7 mouse cellular contexts compared by ENCODE assay signal in genomic region chr9:62122508-62123215, GRCm38 (mm10). TPM values are rescaled to one million over a fixed set of nuclear protein-coding genes. Genes with fewer than 3 reads are reported as not detected.
DNase-seq lines count a peak whose midpoint lies in the region; ATAC-seq lines count a peak whose summit lies in the region.

TSS of gene Glce (minus strand) at chr9:62122655.

- H3K4me1 ChIP-seq in intestine, embryonic 16.5 days (ENCODE audit: control insufficient read depth, insufficient read depth, low read length) = peaks cover 5% of the 10 kb centered on the region; the same call in 1 of the 2 replicates
- peaks cover 5% of the 10 kb centered on the region; the same call in 1 of the 2 replicates for H3K4me1 ChIP-seq in midbrain, embryonic 11.5 days (ENCODE audit: control insufficient read depth, insufficient read depth, low read length)

- peak; percentile 100 for ATAC-seq in intestine, embryonic 16.5 days
- peak; percentile 99 for ATAC-seq in midbrain, embryonic 11.5 days (ENCODE audit: low FRiP score)

- H3K27me3 ChIP-seq in intestine, embryonic 16.5 days (replicated peaks; ENCODE audit: control insufficient read depth, insufficient read depth, low read length) = no peaks in the 10 kb centered on the region
- no peaks in the 10 kb centered on the region for H3K27me3 ChIP-seq in midbrain, embryonic 11.5 days (ENCODE audit: control insufficient read depth, insufficient read depth, low read length)

- intact Hi-C loops in left cerebral cortex, postnatal 36 days (cut with DNase I) = loop anchor here (2.0 to 10.0 kb wide), 3 partner anchors 82 to 158 kb away; no protein-coding TSS in a partner anchor

- H3K4me2 ChIP-seq in intestine, embryonic 16.5 days (ENCODE audit: low read depth, low read length) = peak within 1 kb of the TSS; percentile 88
- H3K4me2 ChIP-seq in midbrain, embryonic 11.5 days = peak within 1 kb of the TSS; percentile 97

- H3K9ac ChIP-seq in intestine, embryonic 16.5 days (ENCODE audit: low read depth, low read length) = peak within 1 kb of the TSS; percentile 90
- peak within 1 kb of the TSS; percentile 82 for H3K9ac ChIP-seq in midbrain, embryonic 11.5 days (ENCODE audit: low read length)

- no peaks in the 10 kb centered on the region for H3K9me3 ChIP-seq in intestine, embryonic 16.5 days (ENCODE audit: control insufficient read depth, low read length)
- no peaks in the 10 kb centered on the region for H3K9me3 ChIP-seq in midbrain, embryonic 11.5 days (ENCODE audit: control insufficient read depth, low read length)

- H3K4me3 ChIP-seq in intestine, embryonic 16.5 days (ENCODE audit: low read length) = peak within 1 kb of the TSS; percentile 76
- H3K4me3 ChIP-seq in midbrain, embryonic 11.5 days (ENCODE audit: low read depth, low read length) = peak within 1 kb of the TSS; percentile 78

- H3K36me3 ChIP-seq in intestine, embryonic 16.5 days (ENCODE audit: control insufficient read depth, insufficient read depth, low read length) = no peaks in the 10 kb centered on the region
- H3K36me3 ChIP-seq in midbrain, embryonic 11.5 days (ENCODE audit: control insufficient read depth, insufficient read depth, low read length) = no peaks in the 10 kb centered on the region

- WGBS in intestine, embryonic 16.5 days = under 1% methylated on average over 51 of the region's 51 CpGs
- under 1% methylated on average over 51 of the region's 51 CpGs for WGBS in midbrain, embryonic 11.5 days

- peak within 1 kb of the TSS; percentile 89 for H3K27ac ChIP-seq in intestine, embryonic 16.5 days (ENCODE audit: low read length)
- peak within 1 kb of the TSS; percentile 80 for H3K27ac ChIP-seq in midbrain, embryonic 11.5 days (ENCODE audit: low read depth, low read length)

- peak; percentile 98 for DNase-seq in adrenal gland, adult 8-10 months
- DNase-seq in embryo, embryonic 9.5 days (ENCODE audit: extremely low spot score) = peak; percentile 99
- DNase-seq in gastrocnemius, postnatal 4 days (ENCODE audit: low spot score in 2 of 2) = peak; percentile 88 to 95
- DNase-seq in left cerebral cortex, postnatal 36 days (ENCODE audit: low spot score in 2 of 2) = peak; percentile 97 to 98
- DNase-seq in midbrain, embryonic 11.5 days (ENCODE audit: low spot score, missing footprints) = peak; percentile 99
- peak; percentile 99 for DNase-seq in skeletal muscle tissue, adult 2 months (ENCODE audit: low read depth, low spot score)

RNA-seq across cellular contexts. Expression of gene Glce, which starts in this region (rescaled TPM):
- total RNA-seq in adrenal gland, adult 8-10 months (2022) = 10 to 100 TPM; 34.0 to 41.7 (median 36.6) TPM
- total RNA-seq in gastrocnemius, postnatal 4 days (2021) = 10 to 100 TPM; 21.7 to 23.0 TPM
- polyA plus RNA-seq in intestine, embryonic 16.5 days (2015; fragmentation: Nextera tagmentation; extraction: Ambion mirVana) = 16.0 and 16.1 TPM in 2 replicates
- 10 to 100 TPM; 28.5 to 31.1 TPM for total RNA-seq in left cerebral cortex, postnatal 36 days (2021)
- polyA plus RNA-seq in midbrain, embryonic 11.5 days (2014; fragmentation: Nextera tagmentation; extraction: Ambion mirVana) = 19.4 and 22.4 TPM in 2 replicates

Comparison
In these comparisons a context has a peak if more than half of its experiments do, and no peak if none do; other contexts are left out.
1. Peak in every context shown above with its lines: DNase-seq, ATAC-seq, H3K4me3 ChIP-seq and H3K27ac ChIP-seq.